Mouse (Mus musculus): ENCODE measurements at regions not wholly inside any gene's neighbourhood (a gene's known extent, or its start where the extent isn't known, plus 50 kb on each side); places are given as distances from the start of the nearest gene placed in this dataset.

GRCm38 (mm10) chr14:108557895-108558294 lies 356.1 kb downstream of the Slitrk1 start:
- in situ Hi-C loops (cut with MboI; ENCODE audit: low pct_ligation_motif_present, low pct_unique_long_range_greater_than_20kb, low sequenced_read_pairs) (no loop called here), dilution Hi-C loops (cut with MboI; ENCODE audit: extremely low pct_ligation_motif_present, extremely low pct_unique_long_range_greater_than_20kb, low sequenced_read_pairs) (no loop called here)
- Histone ChIP-seq H3K9me3 (replicated peaks; ENCODE audit: low read length) (peaks cover 19% of the 10 kb centered on the region), H3K4me2 (ENCODE audit: insufficient read depth, low read depth, poor library complexity, severe bottlenecking) (no peak overlapping the region), H3K36me3 (replicated peaks in 1 of 2; ENCODE audit: control insufficient read depth in 1 of 2, insufficient read depth in 1 of 2, low read length in 1 of 2) (no peaks in the 10 kb centered on the region), H3K27me3 (replicated peaks) (no peaks in the 10 kb centered on the region), H3K4me3 (replicated peaks in 1 of 3; ENCODE audit: low read depth in 2 of 3, low read length in 2 of 3, poor library complexity in 1 of 3) (no peak overlapping the region), H3K27ac (ENCODE audit: insufficient read depth, low read depth) (no peak overlapping the region), H3K79me2 (replicated peaks; ENCODE audit: control insufficient read depth, extremely low read depth, insufficient read depth, poor library complexity, severe bottlenecking) (no peaks in the 10 kb centered on the region), H3K4me1 (ENCODE audit: control insufficient read depth in 1 of 2, insufficient read depth in 2 of 2) (no peaks in the 10 kb centered on the region), H3K9ac (ENCODE audit: insufficient read depth, low read depth) (no peak overlapping the region)
- TF ChIP-seq NRF1 (IDR thresholded peaks at IDR 0.05; ENCODE audit: low read depth, low read length), result no peak
- no peak for TF ChIP-seq USF1 (IDR thresholded peaks at IDR 0.05; ENCODE audit: low read depth, low read length)
- TF ChIP-seq USF2 (conservative IDR thresholded peaks at IDR 0.05; ENCODE audit: low read depth, low read length), result no peak
- DNase-seq (ENCODE audit: extremely low read depth), result no peak

GRCm38 (mm10) chr14:108555527-108555926 lies 358.4 kb downstream of the Slitrk1 start:
- H3K9ac ChIP-seq (ENCODE audit: insufficient read depth, low read depth), result no peak overlapping the region
- H3K4me2 ChIP-seq (ENCODE audit: insufficient read depth, low read depth, poor library complexity, severe bottlenecking), result no peak overlapping the region
- peaks cover 23% of the 10 kb centered on the region for H3K9me3 ChIP-seq (replicated peaks; ENCODE audit: low read length)
- no peaks in the 10 kb centered on the region for H3K4me1 ChIP-seq (ENCODE audit: control insufficient read depth in 1 of 2, insufficient read depth in 2 of 2)
- H3K79me2 ChIP-seq (replicated peaks; ENCODE audit: control insufficient read depth, extremely low read depth, insufficient read depth, poor library complexity, severe bottlenecking), result no peaks in the 10 kb centered on the region
- dilution Hi-C loops (cut with MboI; ENCODE audit: extremely low pct_ligation_motif_present, extremely low pct_unique_long_range_greater_than_20kb, low sequenced_read_pairs), result no loop called here
- no peak for DNase-seq (ENCODE audit: extremely low read depth)
- H3K4me3 ChIP-seq (replicated peaks in 1 of 3; ENCODE audit: low read depth in 2 of 3, low read length in 2 of 3, poor library complexity in 1 of 3), result no peak overlapping the region
- H3K36me3 ChIP-seq (replicated peaks in 1 of 2; ENCODE audit: control insufficient read depth in 1 of 2, insufficient read depth in 1 of 2, low read length in 1 of 2), result no peaks in the 10 kb centered on the region
- TF ChIP-seq ZKSCAN1 (IDR thresholded peaks at IDR 0.05; ENCODE audit: borderline replicate concordance, low read depth, low read length) (no peak), RCOR1 (conservative IDR thresholded peaks at IDR 0.05; ENCODE audit: low read depth, low read length) (no peak), SIN3A (IDR thresholded peaks at IDR 0.05; ENCODE audit: low read length) (no peak), POLR2A (IDR thresholded peaks at IDR 0.05; ENCODE audit: low read depth, low read length) (no peak), NELFE (IDR thresholded peaks at IDR 0.05; ENCODE audit: low read depth, low read length) (no peak), CHD1 (IDR thresholded peaks at IDR 0.05; ENCODE audit: low read depth, low read length) (no peak), ZC3H11A (IDR thresholded peaks at IDR 0.05; ENCODE audit: low read depth, low read length) (no peak), NRF1 (IDR thresholded peaks at IDR 0.05; ENCODE audit: low read depth, low read length) (no peak), ELF1 (IDR thresholded peaks at IDR 0.05; ENCODE audit: low read depth, low read length) (no peak), JUN (IDR thresholded peaks at IDR 0.05; ENCODE audit: insufficient read depth, low read depth, low read length) (no peak), ZMIZ1 (IDR thresholded peaks at IDR 0.05; ENCODE audit: low read depth, low read length) (no peak), TCF12 (IDR thresholded peaks at IDR 0.05; ENCODE audit: low read depth, low read length) (no peak), KAT2A (IDR thresholded peaks at IDR 0.05; ENCODE audit: insufficient replicate concordance, low read length) (no peak), MXI1 (IDR thresholded peaks at IDR 0.05; ENCODE audit: low read depth, low read length) (no peak), HCFC1 (IDR thresholded peaks at IDR 0.05; ENCODE audit: low read depth, low read length) (no peak), PAX5 (IDR thresholded peaks at IDR 0.05; ENCODE audit: low read length) (no peak), POLR2AphosphoS2 (IDR thresholded peaks at IDR 0.05; ENCODE audit: low read depth, low read length) (no peak), MAX (IDR thresholded peaks at IDR 0.05; ENCODE audit: low read length) (no peak), TBP (conservative IDR thresholded peaks at IDR 0.05; ENCODE audit: low read depth, low read length) (no peak), ZNF384 (IDR thresholded peaks at IDR 0.05; ENCODE audit: low read depth, low read length) (no peak)
- no peak overlapping the region for H3K27ac ChIP-seq (ENCODE audit: insufficient read depth, low read depth)
- no peaks in the 10 kb centered on the region for H3K27me3 ChIP-seq (replicated peaks)
- in situ Hi-C loops (cut with MboI; ENCODE audit: low pct_ligation_motif_present, low pct_unique_long_range_greater_than_20kb, low sequenced_read_pairs), result no loop called here

Data from CH12.LX (cell line).